Mouse (Mus musculus) kidney, postnatal 25 days (tissue): ENCODE data around the gene Zfp697.
"Not testable (repeated sequence)": the region's sequence is repeated elsewhere in the genome, so short reads cannot be mapped to it uniquely, and the experiment has no call there.

ENCODE experiments used
- DNase-seq, 2 experiments: peaks; one replicate each; pipeline ENCODE4 v3.0.0; 2021; ENCODE audit warnings: mixed read lengths in 2 of 2

The Zfp697 gene

GRCm38 (mm10) chr3:98374062-98374719 is 8.1 kb upstream of the Zfp697 start:
- DNase-seq = no peak

- no peak for DNase-seq
Measured at GRCm38 (mm10) chr3:98374980-98375379, 7.3 kb upstream of the Zfp697 start.

GRCm38 (mm10) chr3:98378267-98378666 is 4.0 kb upstream of the Zfp697 start:
- DNase-seq = no peak

GRCm38 (mm10) chr3:98379236-98379635 is 3.0 kb upstream of the Zfp697 start:
- peak; percentile 65 to 87 for DNase-seq

GRCm38 (mm10) chr3:98381677-98382245 is 500 bp upstream of the Zfp697 start:
- DNase-seq = no peak

- DNase-seq = no peak
Measured at GRCm38 (mm10) chr3:98383024-98383790, 946 bp downstream of the Zfp697 start.

- no peak for DNase-seq
Measured at GRCm38 (mm10) chr3:98387086-98387485, 4.8 kb downstream of the Zfp697 start.

- DNase-seq = peak in 1 of 2 experiments; percentile 47
Measured at GRCm38 (mm10) chr3:98387756-98388155, 5.5 kb downstream of the Zfp697 start.

GRCm38 (mm10) chr3:98389305-98389704 is 7.0 kb downstream of the Zfp697 start:
- no peak for DNase-seq

- peak in 1 of 2 experiments; percentile 4 for DNase-seq
Measured at GRCm38 (mm10) chr3:98404268-98404895, 22.1 kb downstream of the Zfp697 start.

GRCm38 (mm10) chr3:98405877-98406276 is 23.6 kb downstream of the Zfp697 start:
- DNase-seq = not testable (repeated sequence)

- peak in 1 of 2 experiments; percentile 23 for DNase-seq
Measured at GRCm38 (mm10) chr3:98406569-98407144, 24.4 kb downstream of the Zfp697 start.

GRCm38 (mm10) chr3:98407261-98407780 is 25.1 kb downstream of the Zfp697 start:
- not testable (repeated sequence) for DNase-seq

- DNase-seq = not testable (repeated sequence)
Measured at GRCm38 (mm10) chr3:98410619-98411580, 28.6 kb downstream of the Zfp697 start.

GRCm38 (mm10) chr3:98413733-98414132 is 31.5 kb downstream of the Zfp697 start:
- DNase-seq = no peak

GRCm38 (mm10) chr3:98414296-98414695 is 32.0 kb downstream of the Zfp697 start:
- DNase-seq = peak in 1 of 2 experiments; percentile 40

- peak; percentile 29 to 54 for DNase-seq
Measured at GRCm38 (mm10) chr3:98416426-98417250, 34.4 kb downstream of the Zfp697 start.

- DNase-seq = peak; percentile 97 to 98
Measured at GRCm38 (mm10) chr3:98417328-98417727, 35.1 kb downstream of the Zfp697 start.

GRCm38 (mm10) chr3:98418991-98419785 is 36.9 kb downstream of the Zfp697 start:
- peak; percentile 42 to 73 for DNase-seq

- peak; percentile 70 to 84 for DNase-seq
Measured at GRCm38 (mm10) chr3:98419786-98420070, 37.5 kb downstream of the Zfp697 start.
